Mouse (Mus musculus) thymus, adult 2 months (tissue): ENCODE results near the gene Mdh1b.

Experiments used
- CTCF ChIP-seq: fragments of 200-500 bp; IDR thresholded peaks from 2 replicates; pipeline ENCODE4 v1.5.1; 2012; ENCODE audit warnings: mild to moderate bottlenecking, control low read depth, low read length, moderate library complexity, borderline replicate concordance; ENCODE audit not compliant: control insufficient read depth, poor library complexity, insufficient read depth; ENCODE audit errors: extremely low read depth
- POLR2A ChIP-seq: fragments of 200-500 bp; IDR thresholded peaks from 2 replicates; pipeline ENCODE4 v1.6.1; 2012; ENCODE audit warnings: mild to moderate bottlenecking, low read length, control low read depth, moderate library complexity; ENCODE audit not compliant: control insufficient read depth, poor library complexity, insufficient read depth; ENCODE audit errors: extremely low read depth

DNA sequence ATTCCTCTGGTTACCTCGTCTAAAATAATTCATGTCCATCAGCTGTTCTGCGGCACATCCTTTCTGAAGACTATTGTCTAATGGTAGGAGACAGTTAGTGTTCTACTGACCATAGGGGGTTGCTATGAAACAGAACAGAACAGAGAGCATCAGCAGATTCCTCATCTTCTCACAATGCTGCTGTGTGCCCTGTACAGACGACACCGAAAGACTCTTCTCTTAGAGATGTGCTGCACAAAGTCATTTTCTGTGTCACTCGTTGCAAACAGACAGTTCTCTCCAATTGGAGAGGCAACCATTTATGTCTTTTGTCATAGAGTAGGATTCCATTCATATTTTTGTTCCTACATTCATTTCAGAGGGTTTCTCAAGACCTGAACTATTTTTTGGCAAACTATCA is 39.0 kb upstream of the Mdh1b start, which contains the start of gene 4933402D24Rik:
- TF ChIP-seq CTCF: no peak
- TF ChIP-seq POLR2A: no peak
